Mouse (Mus musculus) kidney, postnatal 0 days (tissue): ENCODE results near the gene Atg4a-ps. TPM values are rescaled to one million over a fixed set of nuclear protein-coding genes. Genes with fewer than 3 reads are reported as not detected.

Experiments
- ATAC-seq: fragments of 200-750 bp; cut with Nextera tagmentation; replicated peaks from 2 replicates; pipeline ENCODE4 v1.8.0; 2017; ENCODE audit warnings: low read depth, moderate number of reproducible peaks, moderate TSS enrichment, moderate library complexity; ENCODE audit not compliant: low FRiP score
- DNase-seq: peaks from one replicate; pipeline ENCODE4 v3.0.0-alpha.2; 2016; ENCODE audit warnings: low spot score
- H3K27ac ChIP-seq: fragments of 300-500 bp; sonication (generic); 2 replicates; pipeline ENCODE4 v1.5.1; 2014; ENCODE audit warnings: mild to moderate bottlenecking
- H3K27me3 ChIP-seq: fragments of 300-500 bp; sonication (generic); 2 replicates; pipeline ENCODE4 v1.6.1; 2014; ENCODE audit warnings: low read length, mixed read lengths; ENCODE audit not compliant: insufficient read depth
- H3K36me3 ChIP-seq: fragments of 300-500 bp; sonication (generic); 2 replicates; pipeline ENCODE4 v1.6.1; 2014; ENCODE audit warnings: low read length, mixed read lengths; ENCODE audit not compliant: insufficient read depth
- H3K4me1 ChIP-seq: fragments of 300-500 bp; sonication (generic); replicated peaks from 2 replicates; pipeline ENCODE4 v1.6.1; 2014; ENCODE audit warnings: antibody characterized with exemption, low read length, mixed read lengths; ENCODE audit not compliant: insufficient read depth
- H3K4me2 ChIP-seq: fragments of 300-500 bp; sonication (generic); 2 replicates; pipeline ENCODE4 v1.6.1; 2014; ENCODE audit warnings: mild to moderate bottlenecking, low read length, moderate library complexity, mixed read lengths
- H3K4me3 ChIP-seq: fragments of 300-500 bp; sonication (generic); replicated peaks from 2 replicates; pipeline ENCODE4 v1.5.1; 2014; ENCODE audit warnings: low read depth, low read length
- H3K9ac ChIP-seq: fragments of 300-500 bp; sonication (generic); 2 replicates; pipeline ENCODE4 v1.6.1; 2014; ENCODE audit warnings: low read depth, low read length
- H3K9me3 ChIP-seq: fragments of 300-500 bp; sonication (generic); replicated peaks from 2 replicates; pipeline ENCODE4 v1.6.1; 2016; ENCODE audit warnings: low read length, inconsistent platforms, mixed read lengths
- CTCF ChIP-seq: IDR thresholded peaks from 2 replicates; pipeline ENCODE4 v1.5.1; 2016; ENCODE audit warnings: antibody characterized with exemption, low read depth, mild to moderate bottlenecking, moderate library complexity
- WGBS: fragments of 180-500 bp; shearing (Covaris S2); extraction: QIAGEN DNeasy Blood & Tissue Kit; methylation state at CpG from one replicate; pipeline ENCODE4 v1.1.7; 2014; 5-methylcytosine and 5-hydroxymethylcytosine counted together
- polyA plus RNA-seq: library from polyadenylated mRNA; unstranded; fragments of >200 nt; fragmentation: Nextera tagmentation; extraction: Ambion mirVana; gene quantifications from 2 replicates; pipeline ENCODE4 v1.2.1, GENCODE M21; 2015

Atg4a-ps gene
- polyA plus RNA-seq, 1 experiment from 2014 or later = 0.26 TPM

DNA sequence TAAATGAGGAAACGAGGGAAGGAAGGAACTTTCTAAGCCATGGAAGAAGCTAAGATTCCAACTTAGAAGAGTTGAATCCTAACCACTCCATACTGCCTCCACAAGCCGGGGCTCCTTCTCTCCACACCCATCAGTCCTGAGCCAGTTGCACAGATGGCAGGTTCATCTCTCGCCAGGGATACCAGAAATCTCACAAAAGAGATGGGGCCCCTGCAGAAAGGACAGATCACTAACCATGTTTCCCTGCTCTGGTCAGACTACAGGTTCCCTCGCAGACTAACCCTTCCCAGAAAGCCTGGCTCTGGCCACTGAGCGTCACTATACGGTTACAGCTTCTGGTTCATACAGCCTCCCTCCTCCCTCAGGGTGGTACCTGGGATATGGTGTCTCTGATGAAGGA is 3.8 kb upstream of the Atg4a-ps start:
- Histone ChIP-seq H3K4me3 (no peak overlapping the region), H3K9me3 (no peaks in the 10 kb centered on the region), H3K9ac (no peak overlapping the region), H3K4me2 (no peak overlapping the region), H3K27ac (no peak overlapping the region), H3K4me1 (no peaks in the 10 kb centered on the region), H3K27me3 (no peaks in the 10 kb centered on the region), H3K36me3 (no peaks in the 10 kb centered on the region)
- DNase-seq (no peak), ATAC-seq (no peak)
- WGBS = 90% methylated on average over 6 of the region's 6 CpGs
- TF ChIP-seq CTCF = no peak

DNA sequence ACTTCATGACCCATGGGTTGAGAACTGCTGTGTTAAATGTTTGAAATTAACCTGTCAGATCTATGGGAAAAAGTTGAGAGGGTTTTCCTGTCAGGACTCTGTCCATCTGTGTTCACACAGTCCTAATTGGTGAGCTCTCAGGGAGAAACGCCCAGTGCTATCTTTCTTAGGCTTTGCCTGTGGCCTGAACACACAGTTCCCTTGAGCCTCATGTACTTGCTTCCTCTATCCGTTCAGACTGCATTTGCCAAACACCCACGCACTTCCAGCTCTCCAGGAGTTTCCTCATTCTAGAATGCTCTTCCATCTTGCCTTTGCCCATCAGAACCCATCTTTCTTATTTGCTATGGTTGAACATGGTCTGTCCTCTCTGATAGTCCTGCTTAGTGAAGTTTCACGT is 2.6 kb upstream of the Atg4a-ps start:
- Histone ChIP-seq H3K27me3 (no peaks in the 10 kb centered on the region), H3K4me1 (no peaks in the 10 kb centered on the region), H3K27ac (no peak overlapping the region), H3K4me3 (no peak overlapping the region), H3K4me2 (no peak overlapping the region), H3K9me3 (no peaks in the 10 kb centered on the region), H3K9ac (no peak overlapping the region), H3K36me3 (no peaks in the 10 kb centered on the region)
- no peak for TF ChIP-seq CTCF
- ATAC-seq (no peak), DNase-seq (no peak)
- WGBS = 76% methylated on average over 4 of the region's 4 CpGs

DNA sequence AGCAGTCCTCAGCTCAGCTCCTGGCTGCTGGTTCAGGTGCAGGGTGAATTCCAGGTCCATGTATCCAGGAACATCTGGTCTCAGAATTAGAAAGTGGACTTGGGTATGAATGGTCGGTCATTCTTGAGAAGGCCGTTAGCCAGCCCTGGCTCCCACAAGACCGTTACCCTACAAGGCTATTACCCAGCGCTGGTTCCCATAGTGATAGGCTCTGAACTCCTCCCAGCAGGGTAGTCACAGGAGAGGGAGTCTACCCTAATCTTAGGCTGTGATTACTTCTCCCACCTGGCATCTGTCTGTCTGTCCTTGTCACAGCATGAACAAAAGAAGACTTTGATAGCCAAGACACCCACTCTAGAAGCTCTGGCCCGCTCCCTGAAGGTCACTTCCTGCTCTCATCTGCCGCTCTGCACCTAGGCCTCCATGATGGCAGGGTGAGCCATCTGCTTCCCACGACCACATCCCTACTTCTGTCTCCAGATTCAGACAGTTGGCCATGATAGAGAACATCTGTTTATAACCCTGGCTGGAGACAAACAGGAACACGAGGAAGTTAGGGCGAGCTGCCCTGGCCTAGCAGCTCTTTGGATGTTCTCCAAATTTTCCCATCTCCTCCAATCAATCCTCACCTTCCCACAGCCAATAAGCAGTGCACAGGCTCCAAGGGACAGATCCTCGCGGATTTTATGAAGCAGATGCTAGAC is 1.4 kb upstream of the Atg4a-ps start:
- no peak for ATAC-seq
- no peak overlapping the region for H3K9ac ChIP-seq
- 71% methylated on average over 11 of the region's 11 CpGs for WGBS
- DNase-seq = no peak
- H3K4me2 ChIP-seq = no peak overlapping the region
- H3K27ac ChIP-seq = no peak overlapping the region
- H3K4me1 ChIP-seq = no peaks in the 10 kb centered on the region
- no peak overlapping the region for H3K4me3 ChIP-seq
- no peaks in the 10 kb centered on the region for H3K9me3 ChIP-seq
- no peaks in the 10 kb centered on the region for H3K27me3 ChIP-seq
- no peak for TF ChIP-seq CTCF
- H3K36me3 ChIP-seq = no peaks in the 10 kb centered on the region

DNA sequence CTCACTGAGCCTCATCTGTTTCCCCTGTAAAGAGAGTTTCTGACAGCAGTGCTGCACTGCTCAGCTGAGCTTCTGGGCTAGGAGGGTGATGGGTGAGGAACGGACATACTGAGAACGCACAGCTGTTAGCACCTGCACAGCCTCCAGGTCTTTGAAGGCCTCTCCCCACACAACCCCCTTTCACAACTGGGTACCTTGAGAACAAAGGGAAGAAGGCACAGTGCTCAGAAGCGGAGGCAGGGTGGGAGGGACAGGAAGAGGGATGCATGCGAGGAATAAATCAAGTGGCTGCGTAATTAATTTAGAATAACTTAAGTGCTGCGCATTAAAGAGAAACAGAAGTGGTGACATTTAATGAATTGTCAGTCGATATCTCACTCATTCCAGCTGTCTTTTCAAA is 4.6 kb downstream of the Atg4a-ps start:
- peak; percentile 33 for DNase-seq
- Histone ChIP-seq H3K9me3 (no peaks in the 10 kb centered on the region), H3K4me3 (no peak overlapping the region), H3K4me1 (no peaks in the 10 kb centered on the region), H3K9ac (no peak overlapping the region), H3K36me3 (no peaks in the 10 kb centered on the region), H3K27me3 (no peaks in the 10 kb centered on the region), H3K4me2 (no peak overlapping the region), H3K27ac (no peak overlapping the region)
- no peak for ATAC-seq
- 12% methylated on average over 7 of the region's 7 CpGs for WGBS
- no peak for TF ChIP-seq CTCF

DNA sequence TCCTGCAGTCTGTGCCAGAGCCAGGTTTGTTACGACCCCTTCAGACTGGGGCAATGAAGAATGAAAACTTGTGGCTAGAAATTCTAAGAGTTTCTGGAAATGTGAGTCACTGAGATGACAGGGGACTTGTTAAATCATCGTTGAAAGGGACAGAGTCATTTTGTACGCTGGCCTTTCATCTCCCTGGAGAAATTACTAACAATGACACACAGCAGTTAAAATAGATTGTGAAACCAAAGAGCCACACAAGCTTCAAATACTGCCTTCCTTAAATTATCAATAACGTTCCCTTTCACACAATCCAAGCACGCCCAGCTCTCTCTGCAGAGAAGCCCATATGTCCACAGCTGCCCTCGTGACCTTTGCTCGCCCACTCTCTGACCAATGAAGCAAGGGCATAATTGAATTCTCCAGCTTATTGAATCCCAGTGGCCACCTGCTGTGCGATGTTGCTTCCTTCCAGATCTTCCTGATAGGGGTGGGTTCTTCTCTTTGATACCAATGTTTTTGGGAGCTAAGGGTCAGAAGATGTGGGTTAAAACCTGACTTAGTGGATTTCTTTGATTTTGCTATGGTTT is 5.6 kb downstream of the Atg4a-ps start:
- H3K4me3 ChIP-seq = no peak overlapping the region
- H3K9me3 ChIP-seq = no peaks in the 10 kb centered on the region
- H3K4me1 ChIP-seq = no peaks in the 10 kb centered on the region
- H3K4me2 ChIP-seq = no peak overlapping the region
- no peak overlapping the region for H3K9ac ChIP-seq
- no peaks in the 10 kb centered on the region for H3K36me3 ChIP-seq
- TF ChIP-seq CTCF = no peak
- no peak overlapping the region for H3K27ac ChIP-seq
- WGBS = 45% methylated on average over 8 of the region's 8 CpGs
- H3K27me3 ChIP-seq = no peaks in the 10 kb centered on the region
- ATAC-seq (no peak), DNase-seq (no peak)

DNA sequence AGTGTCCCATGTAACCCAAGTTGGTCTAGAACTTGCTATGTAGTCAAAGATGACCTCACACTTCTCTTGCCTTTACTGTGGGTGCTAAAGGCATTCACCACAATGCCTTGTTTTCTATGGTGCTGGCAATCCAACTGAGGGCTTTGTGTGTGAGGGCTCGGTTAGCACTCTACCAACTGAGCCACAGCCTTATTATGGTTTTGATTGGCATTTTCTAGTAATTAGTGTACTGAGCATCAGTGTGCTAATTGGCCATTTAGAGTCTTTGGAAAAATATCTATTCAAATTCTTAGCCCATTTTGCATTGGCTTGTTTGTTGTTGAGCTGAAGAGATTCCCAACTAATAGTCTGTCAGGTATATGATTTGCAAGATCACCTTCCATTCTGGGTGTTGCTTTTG is 8.2 kb downstream of the Atg4a-ps start:
- H3K27ac ChIP-seq = no peak overlapping the region
- 76% methylated on average over 1 of the region's 1 CpGs for WGBS
- ATAC-seq (no peak), DNase-seq (no peak)
- no peak overlapping the region for H3K4me3 ChIP-seq
- no peak overlapping the region for H3K9ac ChIP-seq
- no peak overlapping the region for H3K4me2 ChIP-seq
- no peaks in the 10 kb centered on the region for H3K4me1 ChIP-seq
- no peaks in the 10 kb centered on the region for H3K27me3 ChIP-seq
- H3K36me3 ChIP-seq = no peaks in the 10 kb centered on the region
- H3K9me3 ChIP-seq = no peaks in the 10 kb centered on the region
- TF ChIP-seq CTCF = no peak
